Mouse (Mus musculus) fat pad, adult 2 months (tissue): ENCODE data around the gene Hdac7.

Experiments used
- DNase-seq: peaks from one replicate; pipeline ENCODE4 v3.0.0-alpha.2; 2011; ENCODE audit warnings: low read depth, low spot score; ENCODE audit errors: extremely low read depth

Hdac7 gene

DNA sequence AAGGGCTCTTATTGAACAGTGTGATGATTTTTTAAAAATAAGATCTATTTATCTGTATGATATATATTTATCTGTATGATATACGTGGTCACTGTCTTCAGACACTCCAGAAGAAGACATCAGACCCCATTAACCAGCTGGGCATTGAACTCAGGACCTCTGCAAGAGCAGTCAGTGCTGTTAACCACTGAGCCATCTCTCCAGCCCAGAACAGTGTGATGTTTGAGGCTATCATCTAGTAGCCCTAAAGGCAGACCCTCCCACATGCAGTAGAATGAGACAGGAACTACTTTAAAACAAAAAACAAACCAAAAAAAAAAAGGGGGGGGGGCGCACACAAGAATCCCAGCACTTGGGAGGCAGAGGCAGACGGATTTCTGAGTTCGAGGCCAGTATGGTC lies 96.8 kb downstream of the Hdac7 start:
- no peak for DNase-seq

DNA sequence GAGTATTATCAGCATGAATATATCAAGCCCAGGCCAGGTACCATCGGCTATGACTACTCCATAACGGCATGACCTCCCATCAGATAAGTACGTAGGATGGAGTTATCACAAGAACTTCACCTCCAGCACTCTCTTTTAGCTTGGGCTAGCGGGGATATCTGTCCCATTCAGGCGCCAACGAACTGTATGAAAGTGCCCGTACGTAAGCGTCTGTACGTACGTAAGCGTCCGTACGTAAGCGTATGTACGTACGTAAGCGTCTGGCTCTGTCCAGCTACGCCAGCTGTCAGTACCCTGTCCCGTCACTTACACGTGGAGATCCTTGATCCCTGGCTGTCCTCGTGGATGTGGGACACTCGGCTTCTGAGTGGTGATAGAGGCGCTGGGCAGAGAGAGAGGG lies 97.6 kb downstream of the Hdac7 start:
- DNase-seq, result no peak

- no peak for DNase-seq
Observed at GRCm38 (mm10) chr15:97746278-97746677, 98.0 kb downstream of the Hdac7 start.

DNA sequence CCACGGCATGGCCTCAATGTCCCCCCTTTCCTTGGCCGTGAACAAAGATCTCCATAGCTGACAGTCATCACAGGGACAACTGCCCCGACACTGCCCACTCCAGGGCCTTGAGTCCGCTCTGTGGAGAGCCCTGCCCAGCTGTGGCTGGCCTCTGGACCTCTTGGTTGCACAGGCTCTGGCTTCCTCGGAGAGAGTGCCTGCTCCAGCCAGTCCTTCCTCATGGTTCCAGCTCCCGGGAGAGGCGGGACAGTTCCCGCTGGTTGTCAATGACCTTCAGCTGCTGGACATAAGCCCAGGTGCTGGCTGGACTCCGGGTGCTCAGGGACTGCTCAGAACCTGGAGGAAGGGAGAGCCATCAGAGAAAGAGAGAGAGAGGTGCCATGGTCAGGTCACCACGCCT lies 99.0 kb downstream of the Hdac7 start:
- no peak for DNase-seq

DNA sequence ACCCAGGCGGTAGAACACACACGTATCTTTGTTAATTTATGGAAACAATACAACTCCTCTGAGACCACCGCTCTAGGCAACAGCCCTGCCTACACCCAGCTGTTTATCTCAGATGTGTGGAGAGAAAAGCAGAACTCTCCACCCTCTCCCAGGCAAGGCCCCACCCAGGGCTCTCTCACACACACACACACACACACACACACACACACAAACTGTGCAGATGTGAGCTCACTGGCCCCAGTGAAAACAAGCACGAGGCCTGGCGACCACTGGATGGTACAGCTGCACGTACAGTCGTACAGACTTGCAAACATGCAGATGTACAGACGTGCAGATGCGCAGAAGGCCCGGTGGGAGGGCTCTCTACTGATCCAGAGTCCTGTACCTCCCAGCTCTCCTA lies 99.4 kb downstream of the Hdac7 start:
- no peak for DNase-seq

GRCm38 (mm10) chr15:97743961-97744525 lies 100.3 kb downstream of the Hdac7 start:
- DNase-seq, result no peak

DNA sequence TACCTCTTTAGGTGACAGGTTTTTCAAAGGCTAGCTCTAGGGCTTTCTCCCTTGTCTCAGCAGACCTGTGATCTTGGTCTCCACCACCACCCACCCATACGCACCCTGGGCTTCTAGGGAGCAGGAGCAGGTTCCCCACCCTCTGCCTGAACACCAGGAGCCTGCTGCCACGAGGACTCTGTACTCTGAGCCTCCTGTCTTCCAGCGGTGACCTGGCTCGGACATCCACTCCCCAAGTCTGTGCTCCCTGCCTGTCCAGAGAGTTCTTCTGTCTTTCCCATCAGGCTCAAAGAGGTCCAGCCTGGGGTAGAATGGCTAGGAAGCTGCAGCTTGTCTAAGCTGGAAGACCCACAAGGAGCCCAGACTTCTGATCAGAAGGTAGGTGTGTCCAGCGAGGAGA lies 101.1 kb downstream of the Hdac7 start:
- no peak for DNase-seq
